Mouse (Mus musculus): ENCODE data around the gene Sh3bp5. TPM values are rescaled to one million over a fixed set of nuclear protein-coding genes. Genes with fewer than 3 reads are reported as not detected.

Gene Sh3bp5
- polyA plus RNA-seq, 2 experiments: 6.4 to 14.7 TPM

DNA sequence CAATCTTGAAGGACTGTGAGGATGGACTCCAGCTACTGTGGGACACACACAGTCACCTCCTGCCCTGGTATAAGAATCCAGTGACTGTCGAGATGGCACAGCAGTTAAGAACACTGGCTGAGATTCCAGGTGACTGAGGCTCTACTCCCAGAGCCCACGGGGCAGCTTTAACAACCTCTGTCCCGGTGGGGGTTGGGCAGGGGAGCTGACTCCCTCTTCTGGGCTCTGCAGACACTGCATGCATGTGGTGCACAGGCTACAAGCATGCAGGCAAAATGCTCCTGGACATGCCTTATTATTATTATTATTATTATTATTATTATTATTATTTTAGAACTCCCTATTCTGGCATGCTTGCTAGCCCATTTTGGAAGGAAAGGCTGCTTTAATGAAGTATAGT is 4.4 kb upstream of the Sh3bp5 start:
- WGBS (ENCODE audit: insufficient replicate concordance): 30% methylated on average over 3 of the region's 3 CpGs
- Histone ChIP-seq H3K9me3 (ENCODE audit: control insufficient read depth, low read length) (no peaks in the 10 kb centered on the region), H3K27me3 (ENCODE audit: control insufficient read depth, insufficient read depth, low read length) (peaks cover 10% of the 10 kb centered on the region), H3K4me3 (ENCODE audit: insufficient read depth in 1 of 2, low read depth in 2 of 2, low read length in 2 of 2) (no peak overlapping the region), H3K4me1 (replicated peaks; ENCODE audit: control insufficient read depth in 2 of 2, insufficient read depth in 2 of 2, low read length in 1 of 2) (peaks cover 0 to 5% of the 10 kb centered on the region in 2 experiments; a peak in 1 of 4 replicates), H3K36me3 (replicated peaks; ENCODE audit: control insufficient read depth, insufficient read depth, low read depth) (no peaks in the 10 kb centered on the region), H3K4me2 (ENCODE audit: low read depth) (no peak overlapping the region), H3K27ac (no peak overlapping the region), H3K9ac (replicated peaks) (no peak overlapping the region)
- TF ChIP-seq EP300 (IDR thresholded peaks at IDR 0.05; ENCODE audit: low read depth) (no peak), CTCF (IDR thresholded peaks at IDR 0.05; ENCODE audit: low read depth) (peak; percentile 52)
- ATAC-seq (ENCODE audit: insufficient read depth) (no peak), DNase-seq (ENCODE audit: low read depth in 3 of 3, low spot score in 3 of 3) (no peak)

DNA sequence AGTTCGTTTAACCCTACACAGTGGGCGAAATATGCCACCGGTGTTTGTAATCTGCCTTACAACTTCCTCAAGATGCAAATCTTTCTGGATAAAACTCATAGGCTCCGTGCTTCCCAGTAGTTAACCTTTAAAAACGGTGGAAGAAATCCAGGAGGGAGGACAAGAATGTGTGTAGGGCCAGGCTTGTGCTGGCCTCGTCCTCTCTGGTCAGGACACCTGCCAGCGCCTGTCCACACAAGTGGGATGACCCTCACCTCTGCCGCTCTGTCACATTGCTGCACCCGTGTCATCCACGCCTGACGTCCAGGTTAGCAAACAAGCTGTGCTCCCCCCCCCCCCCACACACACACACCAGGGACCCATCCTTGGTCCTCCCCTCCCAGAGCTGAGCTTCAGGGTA is 3.4 kb upstream of the Sh3bp5 start:
- no peaks in the 10 kb centered on the region for H3K36me3 ChIP-seq (replicated peaks; ENCODE audit: control insufficient read depth, insufficient read depth, low read depth)
- no peak overlapping the region for H3K4me3 ChIP-seq (ENCODE audit: insufficient read depth in 1 of 2, low read depth in 2 of 2, low read length in 2 of 2)
- 66% methylated on average over 11 of the region's 11 CpGs for WGBS (ENCODE audit: insufficient replicate concordance)
- H3K4me1 ChIP-seq (replicated peaks; ENCODE audit: control insufficient read depth in 2 of 2, insufficient read depth in 2 of 2, low read length in 1 of 2): peaks cover 0 to 5% of the 10 kb centered on the region in 2 experiments; a peak in 1 of 4 replicates
- no peak for DNase-seq (ENCODE audit: low read depth in 3 of 3, low spot score in 3 of 3)
- no peak for ATAC-seq (ENCODE audit: insufficient read depth)
- H3K27ac ChIP-seq: no peak overlapping the region
- no peak overlapping the region for H3K9ac ChIP-seq (replicated peaks)
- TF ChIP-seq EP300 (IDR thresholded peaks at IDR 0.05; ENCODE audit: low read depth) (no peak), CTCF (IDR thresholded peaks at IDR 0.05; ENCODE audit: low read depth) (no peak)
- H3K27me3 ChIP-seq (ENCODE audit: control insufficient read depth, insufficient read depth, low read length): peaks cover 16% of the 10 kb centered on the region
- H3K4me2 ChIP-seq (ENCODE audit: low read depth): no peak overlapping the region
- no peaks in the 10 kb centered on the region for H3K9me3 ChIP-seq (ENCODE audit: control insufficient read depth, low read length)

GRCm38 (mm10) chr14:31437826-31438529 is 2.1 kb upstream of the Sh3bp5 start:
- Histone ChIP-seq H3K4me2 (ENCODE audit: low read depth) (no peak overlapping the region), H3K9me3 (ENCODE audit: control insufficient read depth, low read length) (no peaks in the 10 kb centered on the region), H3K27me3 (ENCODE audit: control insufficient read depth, insufficient read depth, low read length) (peaks cover 18% of the 10 kb centered on the region), H3K4me3 (ENCODE audit: insufficient read depth in 1 of 2, low read depth in 2 of 2, low read length in 2 of 2) (no peak overlapping the region), H3K36me3 (replicated peaks; ENCODE audit: control insufficient read depth, insufficient read depth, low read depth) (no peaks in the 10 kb centered on the region), H3K4me1 (replicated peaks; ENCODE audit: control insufficient read depth in 2 of 2, insufficient read depth in 2 of 2, low read length in 1 of 2) (peaks cover 2 to 6% of the 10 kb centered on the region in 2 experiments; a peak in 2 of 4 replicates), H3K27ac (no peak overlapping the region), H3K9ac (replicated peaks) (no peak overlapping the region)
- 59% methylated on average over 8 of the region's 8 CpGs for WGBS (ENCODE audit: insufficient replicate concordance)
- ATAC-seq (ENCODE audit: insufficient read depth): no peak
- no peak for DNase-seq (ENCODE audit: low read depth in 3 of 3, low spot score in 3 of 3)
- TF ChIP-seq CTCF (IDR thresholded peaks at IDR 0.05; ENCODE audit: low read depth) (no peak), EP300 (IDR thresholded peaks at IDR 0.05; ENCODE audit: low read depth) (no peak)

DNA sequence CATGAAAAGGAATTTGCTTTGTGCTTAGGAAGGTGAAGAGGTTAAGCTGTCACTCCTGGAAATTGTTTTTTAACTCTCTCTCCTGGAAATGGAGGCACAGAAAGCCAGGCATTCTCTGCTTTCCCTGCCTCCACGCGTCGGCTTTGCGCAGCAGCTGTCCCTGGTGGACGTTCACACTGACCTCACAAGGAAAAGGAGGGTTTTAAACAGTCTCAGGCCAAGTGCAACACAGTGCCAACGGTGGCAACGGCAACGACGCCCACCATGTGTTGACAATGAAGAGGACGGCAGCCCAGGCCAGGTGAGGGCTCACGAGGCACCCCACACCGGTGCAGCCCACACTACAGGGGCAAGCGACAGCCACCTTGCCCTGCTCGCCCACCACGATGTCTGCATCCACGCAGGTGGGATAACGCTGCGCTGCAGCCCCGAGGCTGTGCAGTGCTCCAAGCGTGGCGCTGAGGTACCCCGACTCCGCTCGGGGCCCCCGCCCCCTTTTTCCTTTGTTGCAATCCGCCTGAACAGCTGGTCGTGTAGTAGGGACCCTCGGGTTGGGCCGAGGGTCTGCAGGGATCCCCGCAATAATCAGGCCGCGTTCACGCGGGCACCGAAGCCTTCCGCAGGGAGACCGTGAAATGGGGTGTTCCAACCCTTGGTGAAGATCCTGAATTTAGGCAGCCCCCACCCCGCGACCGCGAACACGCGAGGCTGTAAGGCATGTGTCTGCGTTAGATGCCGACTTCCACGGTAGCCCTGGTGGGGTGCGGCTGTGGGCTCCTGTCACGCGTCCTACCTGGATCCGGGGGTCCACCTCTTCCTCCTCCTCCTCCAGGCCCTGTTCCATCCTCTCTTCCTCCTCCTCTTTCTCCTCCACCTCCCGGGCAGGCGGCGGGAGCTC is 611 bp downstream of the Sh3bp5 start:
- H3K4me1 ChIP-seq (replicated peaks; ENCODE audit: control insufficient read depth in 2 of 2, insufficient read depth in 2 of 2, low read length in 1 of 2): peaks cover 6 to 21% of the 10 kb centered on the region in 2 experiments
- TF ChIP-seq EP300 (IDR thresholded peaks at IDR 0.05; ENCODE audit: low read depth): no peak
- no peak for TF ChIP-seq CTCF (IDR thresholded peaks at IDR 0.05; ENCODE audit: low read depth)

GRCm38 (mm10) chr14:31434426-31434825 is 1.5 kb downstream of the Sh3bp5 start:
- Histone ChIP-seq H3K4me1 (replicated peaks; ENCODE audit: control insufficient read depth in 2 of 2, insufficient read depth in 2 of 2, low read length in 1 of 2) (peaks cover 6 to 23% of the 10 kb centered on the region in 2 experiments), H3K4me3 (ENCODE audit: insufficient read depth in 1 of 2, low read depth in 2 of 2, low read length in 2 of 2) (peak overlapping the region in 1 of 2 experiments; percentile 59; a peak in 1 of 4 replicates), H3K36me3 (replicated peaks; ENCODE audit: control insufficient read depth, insufficient read depth, low read depth) (no peaks in the 10 kb centered on the region), H3K27me3 (ENCODE audit: control insufficient read depth, insufficient read depth, low read length) (peaks cover 18% of the 10 kb centered on the region), H3K9me3 (ENCODE audit: control insufficient read depth, low read length) (no peaks in the 10 kb centered on the region), H3K27ac (no peak overlapping the region), H3K9ac (replicated peaks) (no peak overlapping the region), H3K4me2 (ENCODE audit: low read depth) (peak overlapping the region; percentile 50)
- DNase-seq (ENCODE audit: low read depth in 3 of 3, low spot score in 3 of 3) (no peak), ATAC-seq (ENCODE audit: insufficient read depth) (no peak)
- TF ChIP-seq EP300 (IDR thresholded peaks at IDR 0.05; ENCODE audit: low read depth) (no peak), CTCF (IDR thresholded peaks at IDR 0.05; ENCODE audit: low read depth) (no peak)
- WGBS (ENCODE audit: insufficient replicate concordance): 58% methylated on average over 5 of the region's 5 CpGs

More for the DNA sequence above, 611 bp downstream of the Sh3bp5 start:
- Histone ChIP-seq H3K9ac (replicated peaks) (peak overlapping the region; percentile 55), H3K4me3 (ENCODE audit: insufficient read depth in 1 of 2, low read depth in 2 of 2, low read length in 2 of 2) (peak overlapping the region; percentile 49 to 59), H3K27ac (no peak overlapping the region), H3K4me2 (ENCODE audit: low read depth) (peak overlapping the region; percentile 74), H3K27me3 (ENCODE audit: control insufficient read depth, insufficient read depth, low read length) (peaks cover 18% of the 10 kb centered on the region), H3K9me3 (ENCODE audit: control insufficient read depth, low read length) (no peaks in the 10 kb centered on the region), H3K36me3 (replicated peaks; ENCODE audit: control insufficient read depth, insufficient read depth, low read depth) (no peaks in the 10 kb centered on the region)
- ATAC-seq (ENCODE audit: insufficient read depth): no peak
- no peak for DNase-seq (ENCODE audit: low read depth in 3 of 3, low spot score in 3 of 3)
- 4% methylated on average over 53 of the region's 53 CpGs for WGBS (ENCODE audit: insufficient replicate concordance)
